Mouse (Mus musculus): ENCODE results near the gene Asap2. TPM values are rescaled to one million over a fixed set of nuclear protein-coding genes. Genes with fewer than 3 reads are reported as not detected.

Asap2 gene
- polyA plus RNA-seq, 1 experiment = 0.01 TPM

GRCm38 (mm10) chr12:21130274-21130823 is 140.1 kb downstream of the Asap2 start:
- Histone ChIP-seq H3K27me3 (ENCODE audit: control insufficient read depth) (no peaks in the 10 kb centered on the region), H3K4me1 (ENCODE audit: control insufficient read depth) (peaks cover 17% of the 10 kb centered on the region), H3K36me3 (ENCODE audit: control insufficient read depth) (no peaks in the 10 kb centered on the region), H3K4me3 (replicated peaks) (no peak overlapping the region), H3K9me3 (ENCODE audit: control insufficient read depth, low read length) (no peaks in the 10 kb centered on the region)
- TF ChIP-seq GATA1 (IDR thresholded peaks at IDR 0.05; ENCODE audit: low read length) = no peak
- no peak for TF ChIP-seq TAL1 (IDR thresholded peaks at IDR 0.05; ENCODE audit: low read length)

- H3K27me3 ChIP-seq (ENCODE audit: control insufficient read depth) = no peaks in the 10 kb centered on the region
- no peak for TF ChIP-seq GATA1 (IDR thresholded peaks at IDR 0.05; ENCODE audit: low read length)
- peaks cover 30% of the 10 kb centered on the region for H3K4me1 ChIP-seq (ENCODE audit: control insufficient read depth)
- H3K4me3 ChIP-seq (replicated peaks) = no peak overlapping the region
- no peaks in the 10 kb centered on the region for H3K36me3 ChIP-seq (ENCODE audit: control insufficient read depth)
- H3K9me3 ChIP-seq (ENCODE audit: control insufficient read depth, low read length) = no peaks in the 10 kb centered on the region
Observed at GRCm38 (mm10) chr12:21132537-21132936, 142.3 kb downstream of the Asap2 start.

GRCm38 (mm10) chr12:21133031-21133430 is 142.8 kb downstream of the Asap2 start:
- no peaks in the 10 kb centered on the region for H3K36me3 ChIP-seq (ENCODE audit: control insufficient read depth)
- peaks cover 30% of the 10 kb centered on the region for H3K4me1 ChIP-seq (ENCODE audit: control insufficient read depth)
- no peaks in the 10 kb centered on the region for H3K27me3 ChIP-seq (ENCODE audit: control insufficient read depth)
- H3K4me3 ChIP-seq (replicated peaks) = no peak overlapping the region
- no peaks in the 10 kb centered on the region for H3K9me3 ChIP-seq (ENCODE audit: control insufficient read depth, low read length)
- TF ChIP-seq TAL1 (IDR thresholded peaks at IDR 0.05; ENCODE audit: low read length) (no peak), GATA1 (IDR thresholded peaks at IDR 0.05; ENCODE audit: low read length) (no peak)

- TF ChIP-seq GATA1 (IDR thresholded peaks at IDR 0.05; ENCODE audit: low read length) (no peak), TAL1 (IDR thresholded peaks at IDR 0.05; ENCODE audit: low read length) (no peak)
- Histone ChIP-seq H3K4me3 (replicated peaks) (no peak overlapping the region), H3K4me1 (ENCODE audit: control insufficient read depth) (peaks cover 28% of the 10 kb centered on the region), H3K36me3 (ENCODE audit: control insufficient read depth) (no peaks in the 10 kb centered on the region), H3K27me3 (ENCODE audit: control insufficient read depth) (no peaks in the 10 kb centered on the region), H3K9me3 (ENCODE audit: control insufficient read depth, low read length) (no peaks in the 10 kb centered on the region)
Observed at GRCm38 (mm10) chr12:21133972-21134859, 144.0 kb downstream of the Asap2 start.

- TF ChIP-seq TAL1 (IDR thresholded peaks at IDR 0.05; ENCODE audit: low read length) = no peak
- TF ChIP-seq GATA1 (IDR thresholded peaks at IDR 0.05; ENCODE audit: low read length) = no peak
Observed at GRCm38 (mm10) chr12:21135651-21136461, 145.6 kb downstream of the Asap2 start.

GRCm38 (mm10) chr12:21136462-21136751 is 146.1 kb downstream of the Asap2 start:
- Histone ChIP-seq H3K27me3 (ENCODE audit: control insufficient read depth) (no peaks in the 10 kb centered on the region), H3K9me3 (ENCODE audit: control insufficient read depth, low read length) (no peaks in the 10 kb centered on the region), H3K36me3 (ENCODE audit: control insufficient read depth) (no peaks in the 10 kb centered on the region), H3K4me1 (ENCODE audit: control insufficient read depth) (peaks cover 38% of the 10 kb centered on the region), H3K4me3 (replicated peaks) (no peak overlapping the region)
- TF ChIP-seq GATA1 (IDR thresholded peaks at IDR 0.05; ENCODE audit: low read length) = no peak
- no peak for TF ChIP-seq TAL1 (IDR thresholded peaks at IDR 0.05; ENCODE audit: low read length)

More at GRCm38 (mm10) chr12:21135651-21136461, 145.6 kb downstream of the Asap2 start:
- no peaks in the 10 kb centered on the region for H3K27me3 ChIP-seq (ENCODE audit: control insufficient read depth)
- peaks cover 35% of the 10 kb centered on the region for H3K4me1 ChIP-seq (ENCODE audit: control insufficient read depth)
- H3K36me3 ChIP-seq (ENCODE audit: control insufficient read depth) = no peaks in the 10 kb centered on the region
- H3K4me3 ChIP-seq (replicated peaks) = no peak overlapping the region
- H3K9me3 ChIP-seq (ENCODE audit: control insufficient read depth, low read length) = no peaks in the 10 kb centered on the region

GRCm38 (mm10) chr12:21139560-21139959 is 149.3 kb downstream of the Asap2 start:
- Histone ChIP-seq H3K27me3 (ENCODE audit: control insufficient read depth) (no peaks in the 10 kb centered on the region), H3K9me3 (ENCODE audit: control insufficient read depth, low read length) (no peaks in the 10 kb centered on the region), H3K36me3 (ENCODE audit: control insufficient read depth) (no peaks in the 10 kb centered on the region), H3K4me3 (replicated peaks) (no peak overlapping the region), H3K4me1 (ENCODE audit: control insufficient read depth) (peaks cover 47% of the 10 kb centered on the region)
- TF ChIP-seq TAL1 (IDR thresholded peaks at IDR 0.05; ENCODE audit: low read length) (no peak), GATA1 (IDR thresholded peaks at IDR 0.05; ENCODE audit: low read length) (no peak)

GRCm38 (mm10) chr12:21140153-21140552 is 149.9 kb downstream of the Asap2 start:
- H3K4me3 ChIP-seq (replicated peaks) = no peak overlapping the region
- H3K4me1 ChIP-seq (ENCODE audit: control insufficient read depth) = peaks cover 53% of the 10 kb centered on the region
- no peaks in the 10 kb centered on the region for H3K9me3 ChIP-seq (ENCODE audit: control insufficient read depth, low read length)
- H3K36me3 ChIP-seq (ENCODE audit: control insufficient read depth) = no peaks in the 10 kb centered on the region
- TF ChIP-seq GATA1 (IDR thresholded peaks at IDR 0.05; ENCODE audit: low read length) = no peak
- TF ChIP-seq TAL1 (IDR thresholded peaks at IDR 0.05; ENCODE audit: low read length) = no peak
- H3K27me3 ChIP-seq (ENCODE audit: control insufficient read depth) = no peaks in the 10 kb centered on the region

GRCm38 (mm10) chr12:21140741-21141308 is 150.6 kb downstream of the Asap2 start:
- Histone ChIP-seq H3K27me3 (ENCODE audit: control insufficient read depth) (no peaks in the 10 kb centered on the region), H3K4me1 (ENCODE audit: control insufficient read depth) (peaks cover 52% of the 10 kb centered on the region), H3K4me3 (replicated peaks) (no peak overlapping the region), H3K9me3 (ENCODE audit: control insufficient read depth, low read length) (no peaks in the 10 kb centered on the region), H3K36me3 (ENCODE audit: control insufficient read depth) (no peaks in the 10 kb centered on the region)
- TF ChIP-seq TAL1 (IDR thresholded peaks at IDR 0.05; ENCODE audit: low read length) (no peak), GATA1 (IDR thresholded peaks at IDR 0.05; ENCODE audit: low read length) (no peak)

Measured in erythroblast, embryonic 14.5 days (primary cell).